Mouse (Mus musculus) forebrain, embryonic 14.5 days (tissue): ENCODE data around the gene Clmp. TPM values are rescaled to one million over a fixed set of nuclear protein-coding genes. Genes with fewer than 3 reads are reported as not detected.
"Not testable (repeated sequence)": the region's sequence is repeated elsewhere in the genome, so short reads cannot be mapped to it uniquely, and the experiment has no call there.

Source experiments
- ATAC-seq: fragments of 200-750 bp; cut with Nextera tagmentation; 2 replicates; pipeline ENCODE4 v1.8.0; 2017; ENCODE audit warnings: mild to moderate bottlenecking, moderate library complexity
- DNase-seq: peaks from one replicate; pipeline ENCODE4 v3.0.0-alpha.2; 2015; ENCODE audit warnings: low spot score
- H3K27ac ChIP-seq: fragments of 300-500 bp; sonication (generic); 2 replicates; pipeline ENCODE4 v1.5.1; 2014; ENCODE audit warnings: low read depth, mild to moderate bottlenecking, control low read depth, low read length, moderate library complexity
- H3K27me3 ChIP-seq: fragments of 300-500 bp; sonication (generic); replicated peaks from 2 replicates; pipeline ENCODE4 v1.6.1; 2014; ENCODE audit warnings: low read length, control low read depth, mixed read lengths; ENCODE audit not compliant: control insufficient read depth, insufficient read depth
- H3K36me3 ChIP-seq: fragments of 300-500 bp; sonication (generic); 2 replicates; pipeline ENCODE4 v1.6.1; 2014; ENCODE audit warnings: low read length, control low read depth; ENCODE audit not compliant: control insufficient read depth, insufficient read depth
- H3K4me1 ChIP-seq: fragments of 300-500 bp; sonication (generic); 2 replicates; pipeline ENCODE4 v1.6.1; 2014; ENCODE audit warnings: antibody characterized with exemption, low read length, control low read depth; ENCODE audit not compliant: control insufficient read depth, insufficient read depth
- H3K4me2 ChIP-seq: fragments of 300-500 bp; sonication (generic); 2 replicates; pipeline ENCODE4 v1.6.1; 2014; ENCODE audit warnings: mild to moderate bottlenecking, control low read depth, low read length
- H3K4me3 ChIP-seq: fragments of 300-500 bp; sonication (generic); 2 replicates; pipeline ENCODE4 v1.5.1; 2014; ENCODE audit warnings: low read depth, low read length, control low read depth
- H3K9ac ChIP-seq: fragments of 300-500 bp; sonication (generic); 2 replicates; pipeline ENCODE4 v1.6.1; 2014; ENCODE audit warnings: mild to moderate bottlenecking, low read length, control low read depth, moderate library complexity
- H3K9me3 ChIP-seq: fragments of 300-500 bp; sonication (generic); replicated peaks from 2 replicates; pipeline ENCODE4 v1.6.1; 2016; ENCODE audit warnings: low read length, control low read depth, mixed read lengths; ENCODE audit not compliant: control insufficient read depth
- WGBS: fragments of 180-500 bp; shearing (Covaris S2); extraction: QIAGEN DNeasy Blood & Tissue Kit; methylation state at CpG from one replicate; pipeline ENCODE4 v1.1.7; 2014; 5-methylcytosine and 5-hydroxymethylcytosine counted together
- polyA plus RNA-seq: library from polyadenylated mRNA; unstranded; fragments of >200 nt; fragmentation: Nextera tagmentation; extraction: Ambion mirVana; gene quantifications from 2 replicates; pipeline ENCODE4 v1.2.1, GENCODE M21; 2014

The Clmp gene
- polyA plus RNA-seq, 1 experiment from 2014 or later, result 45.6 TPM

- peak; percentile 45 for DNase-seq
- peak overlapping the region; percentile 67; the same call in 1 of the 2 replicates for H3K27ac ChIP-seq
- ATAC-seq, result peak; percentile 54; the same call in 1 of the 2 replicates
- H3K9ac ChIP-seq, result 0 out of 2 replicates have a peak overlapping the region, but pooled peaks have one; percentile 13
- WGBS, result 11% methylated on average over 13 of the region's 13 CpGs
- H3K4me1 ChIP-seq, result peaks cover 10% of the 10 kb centered on the region; the same call in 1 of the 2 replicates
- H3K4me3 ChIP-seq, result no peak overlapping the region
- no peaks in the 10 kb centered on the region for H3K9me3 ChIP-seq
- H3K4me2 ChIP-seq, result no peak overlapping the region; the same call in 1 of the 2 replicates
- no peaks in the 10 kb centered on the region for H3K27me3 ChIP-seq
- H3K36me3 ChIP-seq, result peaks cover 11% of the 10 kb centered on the region
Measured at GRCm38 (mm10) chr9:40783641-40784373, 98.0 kb downstream of the Clmp start.

GRCm38 (mm10) chr9:40784374-40784967, 98.7 kb downstream of the Clmp start:
- peaks cover 11% of the 10 kb centered on the region for H3K36me3 ChIP-seq
- DNase-seq (peak; percentile 78), ATAC-seq (peak; percentile 74)
- H3K9ac ChIP-seq, result peak overlapping the region; percentile 13; the same call in 1 of the 2 replicates
- H3K4me3 ChIP-seq, result no peak overlapping the region
- H3K4me2 ChIP-seq, result peak overlapping the region; percentile 10; the same call in 1 of the 2 replicates
- H3K27ac ChIP-seq, result peak overlapping the region; percentile 67
- no peaks in the 10 kb centered on the region for H3K9me3 ChIP-seq
- WGBS, result 6% methylated on average over 9 of the region's 9 CpGs
- peaks cover 10% of the 10 kb centered on the region; the same call in 1 of the 2 replicates for H3K4me1 ChIP-seq
- H3K27me3 ChIP-seq, result no peaks in the 10 kb centered on the region

GRCm38 (mm10) chr9:40785452-40785851, 99.7 kb downstream of the Clmp start:
- WGBS, result 40% methylated on average over 6 of the region's 6 CpGs
- no peak overlapping the region for H3K4me2 ChIP-seq
- H3K4me3 ChIP-seq, result no peak overlapping the region
- peaks cover 7% of the 10 kb centered on the region for H3K36me3 ChIP-seq
- H3K27ac ChIP-seq, result no peak overlapping the region
- ATAC-seq (no peak), DNase-seq (no peak)
- H3K9me3 ChIP-seq, result no peaks in the 10 kb centered on the region
- peaks cover 10% of the 10 kb centered on the region; the same call in 1 of the 2 replicates for H3K4me1 ChIP-seq
- H3K9ac ChIP-seq, result no peak overlapping the region
- no peaks in the 10 kb centered on the region for H3K27me3 ChIP-seq

GRCm38 (mm10) chr9:40786820-40787219, 101.1 kb downstream of the Clmp start:
- H3K4me3 ChIP-seq, H3K9me3 ChIP-seq, H3K9ac ChIP-seq, H3K27ac ChIP-seq, ATAC-seq, DNase-seq, H3K27me3 ChIP-seq, H3K4me1 ChIP-seq, H3K36me3 ChIP-seq, H3K4me2 ChIP-seq: not testable (repeated sequence)
- WGBS, result 97% methylated on average over 6 of the region's 6 CpGs

GRCm38 (mm10) chr9:40791864-40792633, 106.3 kb downstream of the Clmp start:
- Histone ChIP-seq H3K9me3 (no peaks in the 10 kb centered on the region), H3K9ac (no peak overlapping the region), H3K36me3 (no peaks in the 10 kb centered on the region), H3K4me3 (no peak overlapping the region), H3K27ac (no peak overlapping the region), H3K4me2 (no peak overlapping the region), H3K4me1 (no peaks in the 10 kb centered on the region), H3K27me3 (no peaks in the 10 kb centered on the region)
- DNase-seq (no peak), ATAC-seq (no peak)
- 68% methylated on average over 6 of the region's 6 CpGs for WGBS

GRCm38 (mm10) chr9:40793581-40793980, 107.8 kb downstream of the Clmp start:
- no peaks in the 10 kb centered on the region for H3K36me3 ChIP-seq
- H3K4me1 ChIP-seq, result no peaks in the 10 kb centered on the region
- 96% methylated on average over 5 of the region's 5 CpGs for WGBS
- H3K27ac ChIP-seq, result no peak overlapping the region
- H3K9ac ChIP-seq, result no peak overlapping the region
- no peak overlapping the region for H3K4me2 ChIP-seq
- H3K27me3 ChIP-seq, result no peaks in the 10 kb centered on the region
- H3K4me3 ChIP-seq, result no peak overlapping the region
- ATAC-seq (no peak), DNase-seq (no peak)
- no peaks in the 10 kb centered on the region for H3K9me3 ChIP-seq

- no peaks in the 10 kb centered on the region for H3K9me3 ChIP-seq
- DNase-seq (no peak), ATAC-seq (no peak)
- no peak overlapping the region for H3K27ac ChIP-seq
- no peak overlapping the region for H3K9ac ChIP-seq
- peaks cover 2% of the 10 kb centered on the region for H3K4me1 ChIP-seq
- no peaks in the 10 kb centered on the region for H3K36me3 ChIP-seq
- H3K4me3 ChIP-seq, result no peak overlapping the region
- no peak overlapping the region for H3K4me2 ChIP-seq
- WGBS, result 43% methylated on average over 5 of the region's 5 CpGs
- H3K27me3 ChIP-seq, result no peaks in the 10 kb centered on the region
Measured at GRCm38 (mm10) chr9:40794251-40794650, 108.5 kb downstream of the Clmp start.

GRCm38 (mm10) chr9:40794926-40795325, 109.2 kb downstream of the Clmp start:
- ATAC-seq, result no peak
- peaks cover 2% of the 10 kb centered on the region for H3K4me1 ChIP-seq
- no peak for DNase-seq
- WGBS, result 79% methylated on average over 5 of the region's 5 CpGs
- H3K4me3 ChIP-seq, result no peak overlapping the region
- H3K27me3 ChIP-seq, result no peaks in the 10 kb centered on the region
- no peak overlapping the region for H3K9ac ChIP-seq
- H3K4me2 ChIP-seq, result no peak overlapping the region
- no peaks in the 10 kb centered on the region for H3K36me3 ChIP-seq
- no peaks in the 10 kb centered on the region for H3K9me3 ChIP-seq
- no peak overlapping the region for H3K27ac ChIP-seq
